Mouse (Mus musculus) C2C12 (cell line): ENCODE results near the gene Atg10. TPM values are rescaled to one million over a fixed set of nuclear protein-coding genes. Genes with fewer than 3 reads are reported as not detected.

Experiments
- H3K27me3 ChIP-seq: one replicate; pipeline ENCODE4 v1.6.1; 2011; ENCODE audit not compliant: control insufficient read depth, insufficient read depth, insufficient read length
- H3K36me3 ChIP-seq: one replicate; pipeline ENCODE4 v1.6.1; 2011; ENCODE audit not compliant: control insufficient read depth, insufficient read depth
- H3K4me3 ChIP-seq: one replicate; pipeline ENCODE4 v1.5.1; 2011; ENCODE audit warnings: mild to moderate bottlenecking, control low read depth; ENCODE audit not compliant: poor library complexity, insufficient read depth, severe bottlenecking
- H3K79me2 ChIP-seq: one replicate; pipeline ENCODE4 v1.6.1; 2011; ENCODE audit not compliant: control insufficient read depth, insufficient read depth
- H3K79me3 ChIP-seq: one replicate; pipeline ENCODE4 v1.6.1; 2011; ENCODE audit warnings: low read depth, control low read depth
- H3ac ChIP-seq: one replicate; pipeline ENCODE3; 2011; ENCODE audit warnings: low read depth; ENCODE audit not compliant: control insufficient read depth, insufficient read length
- CEBPB ChIP-seq: IDR thresholded peaks from one replicate; pipeline ENCODE4 v1.6.1; 2011; ENCODE audit warnings: low read depth, mild to moderate bottlenecking, control low read depth, moderate library complexity
- CTCF ChIP-seq: IDR thresholded peaks from one replicate; pipeline ENCODE4 v1.5.1; 2011; ENCODE audit not compliant: control insufficient read depth, insufficient read depth, insufficient read length
- FOSL1 ChIP-seq: IDR thresholded peaks from one replicate; pipeline ENCODE4 v1.8.0; 2011; ENCODE audit warnings: mild to moderate bottlenecking, low read length; ENCODE audit not compliant: poor library complexity, insufficient read depth, severe bottlenecking
- MAX ChIP-seq: IDR thresholded peaks from one replicate; pipeline ENCODE4 v1.6.1; 2011; ENCODE audit warnings: mild to moderate bottlenecking, control low read depth
- MYOD1 ChIP-seq: IDR thresholded peaks from one replicate; pipeline ENCODE4 v1.6.1; 2011; ENCODE audit warnings: low read depth; ENCODE audit not compliant: control insufficient read depth, insufficient read length
- MYOG ChIP-seq: IDR thresholded peaks from one replicate; pipeline ENCODE4 v1.6.1; 2011; ENCODE audit not compliant: control insufficient read depth, insufficient read length; ENCODE audit errors: extremely low read depth
- USF1 ChIP-seq: IDR thresholded peaks from one replicate; pipeline ENCODE4 v1.6.1; 2011; ENCODE audit warnings: low read depth, mild to moderate bottlenecking, control low read depth, moderate library complexity
- polyA plus RNA-seq: library from polyadenylated mRNA; unstranded; fragments of >200 nt; fragmentation: generic; extraction: Trizol; gene quantifications from one replicate; pipeline ENCODE4 v1.2.1, GENCODE M21; 2012; ENCODE audit warnings: missing spikeins

The Atg10 gene
- polyA plus RNA-seq, 1 experiment = 2.5 TPM

DNA sequence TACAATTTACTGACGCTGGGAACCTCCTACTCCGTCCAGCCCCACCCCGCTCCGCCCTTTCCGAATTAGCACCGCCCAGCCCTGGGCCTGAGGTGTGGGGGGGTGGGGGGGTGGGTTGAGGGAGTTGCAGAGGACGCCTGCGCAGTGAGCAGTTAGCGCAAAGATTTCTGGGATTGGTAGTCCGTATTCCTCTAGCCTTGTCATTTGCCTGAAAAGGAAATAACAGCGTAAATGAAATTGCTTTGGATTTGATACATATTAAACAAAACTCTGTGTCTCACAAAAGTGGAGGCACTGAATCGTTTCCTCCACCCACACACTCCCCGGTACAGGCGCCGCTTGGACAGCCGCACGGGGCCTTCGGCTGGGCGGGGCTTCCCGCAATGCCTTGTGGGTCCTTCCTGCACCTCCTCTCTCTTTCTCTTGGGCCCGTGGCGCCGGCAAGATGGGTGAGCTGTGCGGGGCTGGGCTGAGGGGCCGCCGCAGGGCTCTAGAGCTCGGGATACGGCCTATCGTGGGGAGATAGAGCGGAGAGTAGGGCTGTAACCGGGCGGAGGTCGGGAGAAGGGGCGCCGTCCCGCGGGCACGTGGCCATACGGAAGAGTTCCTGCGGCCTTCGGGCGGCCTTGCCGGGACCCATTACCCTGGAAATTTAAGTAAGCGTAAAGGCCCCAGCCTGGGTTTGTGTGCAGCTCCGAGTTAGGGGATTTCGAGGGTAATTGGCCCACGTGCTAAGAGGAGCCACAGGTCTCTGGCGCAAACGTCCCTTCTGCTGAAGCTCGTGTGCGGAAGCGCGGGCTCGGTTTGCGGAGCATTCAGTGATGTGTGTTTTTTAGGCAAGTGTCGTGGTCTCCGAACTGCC is 300.8 kb downstream of the Atg10 start, which contains the start of gene Rps23:
Gene Rps23 (plus strand): TSS at position 208 of the 862 bp plus-strand sequence.
- Histone ChIP-seq H3K79me3 (peaks cover 11% of the 10 kb centered on the region), H3K4me3 (peak within 1 kb of the TSS; percentile 84), H3ac (peak within 1 kb of the TSS; percentile 99), H3K36me3 (peaks cover 13% of the 10 kb centered on the region), H3K27me3 (no peaks in the 10 kb centered on the region), H3K79me2 (peaks cover 16% of the 10 kb centered on the region)
- no peak for TF ChIP-seq MYOD1
- peak; percentile 71 for TF ChIP-seq MAX
- no peak for TF ChIP-seq FOSL1
- TF ChIP-seq CTCF = no peak
- no peak for TF ChIP-seq CEBPB
- TF ChIP-seq USF1 = no peak

DNA sequence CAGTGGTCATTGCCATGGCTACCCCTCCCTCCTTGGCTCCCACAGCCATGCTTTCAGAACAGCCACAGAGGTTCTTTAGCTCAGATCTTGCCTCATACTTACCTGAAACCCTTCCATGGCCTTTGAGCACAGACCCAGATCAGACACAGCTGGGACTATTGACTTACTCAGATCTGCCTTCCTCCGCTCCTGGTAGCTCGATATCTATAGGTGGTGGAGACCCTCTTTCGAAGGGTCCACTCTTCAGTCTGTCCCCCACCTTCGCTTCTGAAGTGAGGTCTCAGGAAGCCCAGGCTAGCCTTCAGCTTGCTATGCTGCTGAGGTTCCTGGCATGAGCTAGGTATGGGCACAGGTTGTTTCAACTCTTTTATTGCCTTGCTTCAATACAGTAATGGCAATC is 309.0 kb downstream of the Atg10 start:
- TF ChIP-seq MYOG = no peak
- no peak for TF ChIP-seq USF1
- no peak for TF ChIP-seq MYOD1
- TF ChIP-seq FOSL1 = no peak
- TF ChIP-seq CEBPB = no peak
- TF ChIP-seq MAX = no peak
- no peak for TF ChIP-seq CTCF
- H3K4me3 ChIP-seq = no peak overlapping the region
- H3ac ChIP-seq = no peak overlapping the region
- no peaks in the 10 kb centered on the region for H3K36me3 ChIP-seq
- H3K27me3 ChIP-seq = no peaks in the 10 kb centered on the region
- no peaks in the 10 kb centered on the region for H3K79me2 ChIP-seq
- H3K79me3 ChIP-seq = no peaks in the 10 kb centered on the region

DNA sequence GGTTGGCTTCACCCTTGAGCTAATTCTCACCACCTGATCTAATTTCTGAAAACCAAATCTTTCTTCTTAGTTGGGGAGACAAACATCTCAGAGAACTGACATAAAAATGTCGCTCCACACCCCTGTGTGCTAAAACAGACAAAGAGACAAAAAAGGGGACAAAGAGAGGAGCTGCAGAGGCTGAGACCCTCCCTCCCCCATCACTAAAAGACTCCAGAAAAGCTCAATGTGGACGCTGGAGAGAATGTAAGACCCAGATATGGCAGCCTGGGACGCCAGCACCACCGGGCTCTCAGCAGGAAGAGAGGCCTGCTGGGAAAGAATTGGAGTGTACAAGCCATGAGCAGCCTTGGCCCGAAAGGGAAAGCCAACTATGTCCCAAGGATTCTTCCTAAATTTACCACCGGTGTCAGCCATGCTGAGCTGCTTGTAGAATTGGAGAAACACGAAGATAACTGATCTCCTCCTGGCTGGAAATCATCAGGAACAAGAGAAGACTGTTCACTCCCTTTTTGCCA is 310.0 kb downstream of the Atg10 start:
- H3K79me3 ChIP-seq = no peaks in the 10 kb centered on the region
- H3K79me2 ChIP-seq = no peaks in the 10 kb centered on the region
- no peak overlapping the region for H3ac ChIP-seq
- no peaks in the 10 kb centered on the region for H3K36me3 ChIP-seq
- H3K27me3 ChIP-seq = no peaks in the 10 kb centered on the region
- no peak overlapping the region for H3K4me3 ChIP-seq
- TF ChIP-seq FOSL1 (no peak), MYOD1 (no peak), CEBPB (no peak), MYOG (no peak), MAX (no peak), USF1 (no peak), CTCF (no peak)

DNA sequence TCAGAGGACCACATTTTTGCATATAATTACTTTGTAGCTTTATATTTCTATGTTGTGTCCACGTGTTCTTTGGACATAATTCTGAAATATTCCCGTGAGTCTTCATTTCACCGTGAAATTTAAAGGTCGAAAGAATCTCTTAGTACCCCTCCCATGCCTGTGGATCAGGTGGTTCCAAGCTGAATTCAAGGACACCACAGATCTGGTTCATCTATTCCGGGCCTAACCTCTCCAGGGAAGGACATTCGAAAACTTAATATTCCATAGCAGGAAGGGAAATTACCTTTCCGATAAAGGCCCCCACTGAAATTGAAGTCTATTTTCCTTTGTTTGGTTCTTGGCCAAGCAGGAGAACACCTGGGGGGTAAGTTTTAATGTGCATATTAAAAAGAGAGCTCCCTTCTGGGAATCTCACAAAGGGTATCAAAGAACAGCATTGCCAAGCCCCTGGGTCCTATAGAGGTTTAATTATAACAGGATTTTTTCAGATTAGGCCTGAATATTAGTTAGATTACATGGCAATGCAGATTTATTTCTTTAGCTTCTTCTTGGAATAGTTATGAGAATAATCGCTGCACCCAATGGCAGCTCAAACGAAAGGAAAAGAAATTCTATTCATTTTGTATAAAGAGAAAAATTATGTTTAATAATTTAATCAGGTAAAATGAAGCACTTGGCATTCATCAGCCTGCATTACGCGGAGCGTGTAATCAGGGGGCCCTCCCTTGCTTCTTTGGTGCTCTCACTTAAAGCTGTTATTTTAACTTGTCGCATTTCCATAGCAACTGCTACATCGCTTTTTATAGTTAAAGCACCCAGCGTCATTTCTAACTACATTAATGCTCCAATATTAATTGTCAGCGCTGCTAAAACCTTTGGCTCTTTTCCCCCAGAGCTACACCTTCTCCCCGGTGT is 310.8 kb downstream of the Atg10 start:
- Histone ChIP-seq H3K4me3 (no peak overlapping the region), H3K79me3 (no peaks in the 10 kb centered on the region), H3K27me3 (no peaks in the 10 kb centered on the region), H3K36me3 (no peaks in the 10 kb centered on the region), H3ac (no peak overlapping the region), H3K79me2 (no peaks in the 10 kb centered on the region)
- TF ChIP-seq MYOG = no peak
- no peak for TF ChIP-seq MYOD1
- TF ChIP-seq USF1 = no peak
- no peak for TF ChIP-seq MAX

DNA sequence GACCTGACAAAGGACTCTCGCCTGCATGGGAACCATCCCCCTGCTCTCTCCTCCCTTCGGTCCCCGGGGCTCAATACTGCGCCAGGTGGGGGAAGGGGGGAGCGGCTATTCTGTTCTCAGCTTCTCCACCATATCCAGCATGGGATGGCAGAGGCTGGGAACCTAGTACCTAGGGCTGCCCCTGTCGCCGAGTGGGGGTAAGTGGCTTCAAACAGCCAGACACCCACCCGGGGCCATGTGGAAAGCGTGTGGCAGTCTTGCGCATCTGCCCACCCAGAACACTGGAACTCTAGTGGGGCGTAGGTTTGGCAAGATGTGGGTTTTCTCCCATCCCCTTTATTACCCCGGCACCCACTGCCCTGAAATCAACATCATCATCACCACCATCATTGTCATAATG is 316.4 kb downstream of the Atg10 start:
- Histone ChIP-seq H3K4me3 (no peak overlapping the region), H3K27me3 (no peaks in the 10 kb centered on the region), H3K79me3 (no peaks in the 10 kb centered on the region), H3K36me3 (no peaks in the 10 kb centered on the region), H3K79me2 (no peaks in the 10 kb centered on the region), H3ac (no peak overlapping the region)
- TF ChIP-seq CEBPB = no peak
- TF ChIP-seq USF1 = no peak
- no peak for TF ChIP-seq MYOG
- TF ChIP-seq MYOD1 = no peak
- TF ChIP-seq FOSL1 = no peak
- TF ChIP-seq CTCF = no peak
- no peak for TF ChIP-seq MAX
